Mouse (Mus musculus): ENCODE data around the gene Ralgps1.

- TF ChIP-seq CTCF (IDR thresholded peaks at IDR 0.05; ENCODE audit: extremely low read depth, insufficient read depth, insufficient read length, insufficient replicate concordance) (no peak), POLR2A (IDR thresholded peaks at IDR 0.05; ENCODE audit: low read depth, low read length) (no peak)
Measured at GRCm38 (mm10) chr2:33345475-33345874, 25.8 kb downstream of the Ralgps1 start.

All from spleen, adult 2 months (tissue).